Mouse (Mus musculus) cerebellum, postnatal 10 days (tissue): Measurements from ENCODE around the gene Patl2.
A peak's percentile ranks its signal among the peaks of the same experiment; 100 is the strongest.

Experiments used
- DNase-seq, 2 experiments: peaks; one replicate each; pipeline ENCODE4 v3.0.0; 2021; ENCODE audit warnings: mixed read lengths in 2 of 2

Patl2 gene

DNA sequence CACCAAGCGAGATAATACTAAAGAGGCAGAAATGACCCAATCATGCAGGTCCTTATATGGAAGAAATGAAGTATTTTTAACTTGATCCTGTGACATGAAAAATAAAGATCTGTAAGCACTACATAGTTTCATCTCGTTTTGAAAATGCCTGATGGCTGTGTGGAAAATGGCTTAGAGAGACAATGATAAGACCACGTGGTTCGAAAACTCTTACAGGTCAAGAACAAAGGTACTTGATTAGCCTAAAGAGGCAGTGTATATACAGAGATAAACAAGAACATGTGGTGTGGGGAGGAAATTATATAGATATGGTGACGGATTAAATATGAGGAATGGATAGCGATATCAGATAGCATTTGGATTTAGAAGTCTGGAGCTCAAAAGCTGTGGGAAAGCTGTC is 14.7 kb downstream of the Patl2 start:
- no peak for DNase-seq

DNA sequence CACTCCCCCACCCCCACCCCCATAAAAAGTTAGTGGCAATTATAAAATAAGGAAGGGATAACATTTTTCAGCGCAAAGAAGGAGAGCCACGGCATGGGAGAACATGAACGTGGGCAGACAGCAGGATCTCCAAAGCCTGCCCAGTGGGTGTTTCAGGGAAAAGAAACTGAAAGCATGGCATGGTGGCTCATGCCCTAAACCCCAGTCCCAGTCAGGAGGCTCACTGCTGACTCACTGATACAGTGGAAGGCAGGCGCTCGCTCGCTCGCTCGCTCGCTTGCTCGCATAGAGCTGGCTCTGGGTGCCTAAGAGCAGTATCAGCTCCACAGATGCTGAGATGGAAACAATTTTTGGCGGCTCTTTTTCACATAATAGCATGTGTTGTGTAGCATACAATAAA is 21.7 kb downstream of the Patl2 start:
- DNase-seq = no peak

DNA sequence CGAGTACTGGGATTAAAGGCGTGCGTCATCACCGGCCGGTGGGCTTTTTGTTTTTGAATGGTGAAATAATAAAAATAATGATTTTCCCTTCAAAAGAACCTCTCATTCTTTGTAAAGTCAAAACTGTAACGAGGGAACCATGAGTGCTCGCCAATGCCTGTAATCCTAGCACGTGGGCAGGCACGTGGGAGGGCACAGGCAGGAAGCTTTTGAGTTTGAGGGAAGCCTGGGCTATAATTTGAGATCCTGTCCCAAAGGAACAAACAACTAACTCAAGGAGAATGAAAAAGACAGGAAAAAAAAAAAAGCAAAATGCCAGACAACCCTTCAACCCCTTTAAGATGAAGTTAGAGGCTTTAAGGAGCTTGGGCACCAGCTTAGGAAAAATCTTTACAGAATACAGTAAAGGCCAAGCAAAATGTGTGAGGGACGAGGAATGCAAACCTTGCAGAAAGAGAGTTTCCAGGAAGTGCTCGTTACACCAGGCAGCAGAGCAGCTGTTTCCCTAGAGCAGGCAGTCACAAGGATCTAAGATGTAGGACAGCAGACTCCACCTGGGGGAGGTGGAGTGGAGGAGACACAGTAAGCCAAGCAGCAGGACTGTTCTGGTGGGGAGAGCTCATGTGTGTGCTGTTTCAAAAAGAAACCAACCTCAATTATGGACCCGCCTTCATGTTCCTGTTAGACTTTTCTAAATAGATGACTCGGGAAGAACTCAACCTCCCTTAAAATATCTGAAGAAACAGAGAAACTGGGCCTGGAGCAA is 22.4 kb downstream of the Patl2 start:
- DNase-seq = no peak

DNA sequence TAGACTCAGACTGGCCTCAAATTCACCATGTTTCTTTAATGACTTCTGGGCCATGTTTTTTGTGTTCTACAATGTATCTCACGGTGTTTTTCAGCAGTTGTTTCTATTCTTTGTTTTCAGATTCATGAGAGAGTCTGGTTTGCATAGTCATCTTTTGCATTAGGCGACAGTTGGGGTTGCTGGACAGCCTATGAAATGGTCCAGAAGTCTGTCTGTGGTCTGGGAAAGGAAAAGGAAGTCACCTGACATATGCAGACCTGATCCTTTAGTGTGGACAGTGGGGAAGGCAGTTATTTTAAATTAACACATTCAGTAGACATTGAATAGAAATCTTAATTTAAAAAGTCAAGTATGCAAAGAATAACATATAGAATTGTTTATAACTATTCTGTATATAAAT is 23.5 kb downstream of the Patl2 start:
- no peak for DNase-seq

DNA sequence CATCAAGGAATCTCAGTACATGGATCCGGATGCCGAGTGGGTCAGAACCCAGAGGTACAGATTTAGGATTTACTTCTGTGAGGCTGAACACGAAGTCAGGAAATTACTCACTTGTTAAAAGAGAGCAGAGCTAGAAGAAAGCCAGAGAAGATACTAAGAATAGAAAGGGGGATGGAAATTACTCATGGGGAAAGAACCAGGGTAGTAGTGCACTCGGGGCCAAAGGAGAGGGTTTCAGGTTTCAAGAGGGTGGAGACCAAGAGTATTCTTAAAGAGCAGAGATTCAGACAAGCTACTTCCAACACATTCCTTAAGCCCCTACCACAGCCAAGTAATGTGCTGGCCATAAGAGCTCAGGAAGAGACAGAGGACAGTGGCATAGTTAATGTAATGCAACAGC is 24.4 kb downstream of the Patl2 start:
- no peak for DNase-seq

DNA sequence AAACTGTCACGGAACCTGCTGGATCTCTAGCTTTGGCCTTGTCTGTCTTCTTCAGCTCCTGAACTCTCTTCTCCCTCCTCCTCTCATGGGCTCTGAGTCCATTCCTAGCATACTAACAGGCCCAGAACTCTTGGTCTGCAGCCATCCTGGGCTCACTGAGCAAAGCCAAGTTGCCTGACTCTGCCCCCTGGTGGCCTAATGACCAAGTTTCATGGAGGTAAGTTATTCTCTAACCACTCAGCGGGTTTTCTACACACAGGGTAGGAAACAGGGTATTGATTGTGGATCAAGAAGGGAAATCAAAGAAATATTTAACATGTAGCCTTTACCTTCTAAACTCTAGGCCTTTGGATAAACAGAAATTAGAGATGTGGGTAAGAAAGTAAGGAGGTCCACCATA is 25.3 kb downstream of the Patl2 start, which contains the start of gene Trim69:
Gene Trim69, plus strand, starts transcription at position 21 of the 400 bp plus-strand sequence.
- DNase-seq = peak; percentile 92 to 95

DNA sequence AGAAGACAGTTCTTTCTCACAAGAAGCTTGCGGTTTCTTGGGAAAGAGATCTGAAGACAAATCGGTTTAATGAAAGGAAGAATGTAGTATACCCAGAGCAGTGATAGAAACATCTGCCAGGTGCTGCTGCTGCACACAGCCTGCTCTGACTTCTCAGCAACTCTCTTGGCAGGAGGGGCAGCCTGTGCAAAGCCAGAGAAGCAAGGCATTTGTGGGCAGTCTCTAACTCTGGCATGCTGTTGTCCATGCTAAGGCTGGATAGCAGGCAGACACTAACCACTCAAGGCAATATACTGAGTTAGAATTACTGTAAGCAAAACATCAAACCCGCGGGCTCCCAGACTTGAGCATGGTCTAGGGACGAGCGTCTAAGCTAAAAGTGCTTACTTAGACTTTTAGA is 26.3 kb downstream of the Patl2 start:
- no peak for DNase-seq

DNA sequence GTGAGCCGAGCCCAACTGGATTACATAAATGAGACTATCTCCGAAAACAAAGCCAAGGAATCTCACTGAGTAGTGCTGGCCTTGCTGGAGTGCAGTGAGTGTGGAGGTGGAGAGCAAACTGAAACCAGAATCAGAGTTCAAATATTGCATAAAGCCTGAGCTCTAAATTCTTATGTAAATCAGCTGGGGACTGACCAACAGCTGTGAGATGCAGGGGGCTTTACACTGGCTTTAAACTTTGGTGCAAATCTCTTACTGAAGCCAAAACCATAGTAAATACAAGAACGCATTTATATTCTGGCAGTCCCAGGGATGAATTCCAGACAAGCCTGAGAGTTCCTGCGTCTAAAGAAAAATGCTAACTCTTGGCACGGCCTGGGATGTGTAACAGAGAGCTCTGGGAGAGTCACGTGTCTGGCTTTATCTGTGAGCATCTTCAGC is 27.6 kb downstream of the Patl2 start:
- no peak for DNase-seq

DNA sequence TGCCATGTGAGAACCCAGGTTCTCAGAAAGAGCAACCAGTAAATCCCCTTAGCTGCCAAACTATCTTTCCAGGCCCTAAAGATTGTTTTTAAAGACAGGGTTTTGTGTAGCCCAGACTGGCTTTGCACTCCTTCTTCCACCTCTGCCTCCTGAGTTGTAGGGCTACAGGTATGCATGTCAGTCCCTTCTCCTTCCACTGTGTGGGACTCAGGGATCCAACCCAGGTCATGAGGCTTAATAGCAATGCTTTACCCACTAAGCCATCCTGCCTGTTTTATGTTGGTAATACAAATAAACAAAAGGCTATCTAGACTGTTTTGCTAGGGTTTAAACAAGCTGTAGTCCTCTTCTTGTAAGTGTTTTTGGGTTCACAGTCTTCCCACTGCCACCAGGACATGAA is 28.4 kb downstream of the Patl2 start:
- no peak for DNase-seq

DNA sequence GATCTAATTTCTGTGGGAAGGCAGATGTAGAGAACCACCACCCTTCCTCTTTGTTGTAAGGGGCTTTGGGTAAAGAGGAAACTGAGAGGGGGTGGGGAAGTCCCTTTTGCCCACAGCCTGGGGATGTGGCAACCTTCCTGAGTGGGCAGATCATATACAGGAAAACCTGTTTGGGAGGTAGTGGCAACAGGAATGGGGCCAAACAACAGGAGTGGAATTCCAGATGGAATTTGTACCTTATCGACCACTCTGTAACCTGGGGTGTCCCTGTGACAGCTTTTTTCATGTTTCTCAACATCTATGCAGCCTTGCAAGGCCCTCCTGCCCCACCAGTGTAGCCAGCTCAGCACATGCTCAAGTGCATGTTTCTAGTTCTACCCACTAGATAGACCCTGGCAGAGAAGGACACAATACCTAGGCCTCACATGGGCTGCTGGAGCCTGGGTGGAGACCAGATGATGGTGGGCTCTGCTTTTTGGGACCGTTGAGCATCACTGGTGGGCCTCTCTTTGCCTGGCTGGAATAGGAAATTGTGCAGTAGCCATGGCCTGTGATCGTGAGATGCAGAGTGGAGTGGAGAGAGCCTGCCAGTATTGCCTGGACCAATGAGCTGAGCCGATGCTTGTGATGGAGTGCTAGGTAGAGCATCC is 29.8 kb downstream of the Patl2 start:
- DNase-seq = no peak

DNA sequence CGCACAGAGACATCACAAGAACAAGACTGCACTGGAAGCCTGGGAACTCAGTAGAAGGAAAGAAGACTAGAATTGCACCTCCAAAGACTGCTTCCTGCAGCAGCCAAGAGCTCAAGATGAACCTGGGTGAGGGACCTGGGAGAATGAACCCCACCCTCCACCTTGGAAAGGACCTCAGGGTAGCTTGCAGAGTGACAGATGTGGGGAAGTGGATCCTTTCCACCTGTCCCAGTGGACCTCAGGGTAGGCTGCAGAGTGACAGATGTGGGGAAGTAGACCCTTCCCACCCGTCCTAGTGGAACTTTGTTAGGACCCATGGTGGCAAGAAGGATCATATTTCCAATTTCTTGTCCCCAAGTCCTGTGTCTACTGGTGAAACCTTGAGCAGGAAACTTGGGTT is 30.7 kb downstream of the Patl2 start:
- no peak for DNase-seq

DNA sequence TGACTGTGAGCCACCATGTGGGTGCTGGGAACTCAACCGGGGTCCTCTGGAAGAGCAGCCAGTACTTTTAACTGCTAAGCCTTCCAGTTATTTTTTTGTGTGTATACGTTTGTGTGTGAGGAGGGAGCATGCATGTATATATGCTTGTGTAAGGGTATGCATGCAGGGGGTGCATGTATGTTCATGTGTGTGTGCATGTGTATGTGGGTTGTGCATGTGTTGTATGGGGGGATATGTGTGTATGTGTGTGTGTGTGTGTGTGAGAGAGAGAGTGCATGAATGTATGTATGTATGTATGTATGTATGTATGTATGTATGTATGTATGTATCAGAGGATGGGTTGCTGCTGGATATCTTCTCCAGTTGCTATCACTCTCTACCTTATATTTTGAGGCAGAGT is 31.5 kb downstream of the Patl2 start:
- no peak for DNase-seq

DNA sequence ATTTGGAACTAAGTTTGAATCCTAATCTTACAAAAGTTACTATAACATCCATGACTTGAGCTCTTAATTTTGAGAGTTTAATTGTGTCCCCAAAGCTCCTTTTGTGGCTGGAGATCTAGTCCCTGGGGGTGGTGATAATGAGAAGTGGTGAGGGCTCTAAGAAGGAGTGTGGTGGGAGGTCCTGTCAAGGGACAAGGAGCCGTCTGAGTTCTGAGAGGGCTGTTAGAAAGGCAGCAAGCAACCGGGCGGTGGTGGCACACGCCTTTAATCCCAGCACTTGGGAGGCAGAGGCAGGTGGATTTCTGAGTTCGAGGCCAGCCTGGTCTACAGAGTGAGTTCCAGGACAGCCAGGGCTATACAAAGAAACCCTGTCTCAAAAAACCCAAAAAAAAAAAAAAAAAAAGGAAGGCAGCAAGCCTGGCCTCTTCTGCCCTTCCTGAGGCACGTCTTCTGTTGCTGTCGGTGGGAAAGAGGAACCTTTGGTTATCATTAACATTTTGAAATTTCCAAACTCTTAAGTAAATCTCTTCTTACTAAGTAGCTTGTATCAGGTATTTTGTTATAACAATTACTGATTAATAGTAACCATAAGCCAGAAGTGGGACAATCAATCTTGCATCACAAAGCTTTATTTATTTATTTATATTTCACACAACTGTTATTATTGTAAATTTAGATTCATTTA is 32.2 kb downstream of the Patl2 start:
- DNase-seq = no peak

DNA sequence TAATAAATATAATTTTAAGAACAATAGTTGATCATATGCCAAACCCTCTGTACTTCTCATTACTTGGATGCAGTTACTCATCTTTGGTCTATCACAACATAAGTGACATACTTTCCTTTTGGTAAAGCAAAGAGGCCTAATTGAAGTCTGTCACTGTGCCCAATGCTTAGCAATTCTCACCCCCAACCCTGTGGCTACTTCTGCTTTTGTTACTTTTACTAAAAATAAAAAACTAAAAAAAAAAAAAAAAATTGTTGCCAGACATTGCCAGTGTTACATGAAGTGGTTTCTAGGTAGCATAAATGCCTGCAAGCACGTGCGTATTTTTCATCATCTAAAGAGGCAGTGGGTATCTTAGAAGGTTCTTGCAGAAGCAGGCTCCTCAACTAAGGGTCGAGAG is 33.1 kb downstream of the Patl2 start:
- no peak for DNase-seq

DNA sequence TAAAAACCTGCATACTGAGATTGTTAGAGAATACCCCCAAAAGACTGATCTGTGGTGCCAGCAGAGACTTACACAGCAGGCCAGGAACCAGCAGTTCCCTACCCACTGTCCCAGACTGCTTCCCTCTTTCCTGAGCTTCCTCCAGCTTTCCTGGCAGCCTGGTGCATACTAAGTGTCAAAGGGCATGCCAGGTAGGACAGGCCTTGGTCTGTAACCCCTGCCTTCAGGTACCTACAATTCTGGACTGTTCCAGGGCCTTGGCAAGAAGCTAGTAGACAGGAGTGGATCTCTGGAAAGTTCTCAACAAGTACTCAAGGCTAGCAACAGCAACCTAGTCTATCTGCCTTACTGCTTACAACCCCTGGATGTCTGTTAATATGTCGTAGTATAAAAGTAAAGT is 34.8 kb downstream of the Patl2 start:
- no peak for DNase-seq

DNA sequence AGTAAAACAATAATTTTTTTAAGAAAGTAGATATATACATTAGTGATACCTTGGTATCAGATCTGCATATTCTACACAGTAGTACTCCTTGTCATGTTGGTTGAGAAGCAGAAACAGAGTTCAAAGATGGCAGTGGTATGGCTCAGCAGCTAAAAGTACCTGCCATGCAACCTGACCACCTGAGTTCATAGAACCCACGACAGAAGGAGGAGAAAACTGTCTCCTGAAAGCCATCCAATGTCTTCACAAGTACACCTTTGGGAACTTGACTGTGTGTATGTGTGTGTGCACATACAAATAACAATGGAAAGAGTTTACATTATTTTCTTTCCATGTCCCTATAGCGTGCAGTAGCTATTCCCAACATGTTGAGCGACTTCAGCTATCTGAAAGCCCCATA is 36.3 kb downstream of the Patl2 start:
- no peak for DNase-seq

DNA sequence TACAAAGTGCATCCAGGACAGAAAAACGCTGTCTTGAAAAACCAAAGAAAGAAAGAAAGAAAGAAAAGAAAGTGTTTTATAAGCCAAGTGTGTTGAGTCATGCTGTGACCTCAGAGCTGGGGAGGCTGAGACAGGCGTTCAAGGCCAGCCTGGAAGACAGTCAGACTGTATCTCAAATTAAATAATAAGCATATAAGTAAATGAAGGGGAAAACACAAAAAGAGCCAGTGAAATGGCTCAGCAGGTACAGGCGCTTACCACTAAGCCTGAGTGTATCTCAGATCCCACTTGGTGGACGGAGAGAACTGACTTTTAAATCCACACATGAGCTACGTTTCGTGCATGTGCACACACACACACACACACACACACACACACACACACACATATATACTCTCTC is 36.7 kb downstream of the Patl2 start:
- DNase-seq = no peak

DNA sequence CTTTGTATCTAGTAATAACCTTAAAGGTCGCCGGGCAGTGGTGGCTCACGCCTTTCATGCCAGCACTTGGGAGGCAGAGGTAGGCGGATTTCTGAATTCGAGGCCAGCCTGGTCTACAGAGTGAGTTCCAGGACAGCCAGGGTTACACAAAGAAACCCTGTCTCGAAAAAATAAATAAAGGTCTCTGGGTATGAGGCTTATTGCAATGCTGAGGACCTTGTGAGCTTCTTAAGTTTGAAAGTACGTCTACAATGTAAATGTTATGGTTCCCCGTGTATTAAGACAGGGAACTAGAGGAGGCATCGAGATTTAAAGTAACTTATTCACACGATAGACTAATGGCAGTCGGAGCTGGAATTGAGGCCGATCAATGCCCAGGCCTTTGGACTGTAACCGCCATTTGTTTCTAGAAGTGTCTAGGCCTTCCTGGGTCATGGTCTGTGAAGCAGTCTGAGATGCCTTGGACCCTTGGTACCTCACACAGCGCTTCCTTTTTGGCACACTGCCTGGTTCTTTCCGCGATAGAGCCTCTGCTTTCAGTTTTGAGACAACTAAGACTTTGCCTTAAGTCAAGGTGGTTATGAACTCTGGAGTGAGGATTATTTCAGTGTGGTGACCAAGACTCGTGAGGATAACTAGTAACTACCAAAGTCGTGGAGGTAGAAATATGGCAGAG is 37.6 kb downstream of the Patl2 start:
- DNase-seq = peak; percentile 40 to 46

DNA sequence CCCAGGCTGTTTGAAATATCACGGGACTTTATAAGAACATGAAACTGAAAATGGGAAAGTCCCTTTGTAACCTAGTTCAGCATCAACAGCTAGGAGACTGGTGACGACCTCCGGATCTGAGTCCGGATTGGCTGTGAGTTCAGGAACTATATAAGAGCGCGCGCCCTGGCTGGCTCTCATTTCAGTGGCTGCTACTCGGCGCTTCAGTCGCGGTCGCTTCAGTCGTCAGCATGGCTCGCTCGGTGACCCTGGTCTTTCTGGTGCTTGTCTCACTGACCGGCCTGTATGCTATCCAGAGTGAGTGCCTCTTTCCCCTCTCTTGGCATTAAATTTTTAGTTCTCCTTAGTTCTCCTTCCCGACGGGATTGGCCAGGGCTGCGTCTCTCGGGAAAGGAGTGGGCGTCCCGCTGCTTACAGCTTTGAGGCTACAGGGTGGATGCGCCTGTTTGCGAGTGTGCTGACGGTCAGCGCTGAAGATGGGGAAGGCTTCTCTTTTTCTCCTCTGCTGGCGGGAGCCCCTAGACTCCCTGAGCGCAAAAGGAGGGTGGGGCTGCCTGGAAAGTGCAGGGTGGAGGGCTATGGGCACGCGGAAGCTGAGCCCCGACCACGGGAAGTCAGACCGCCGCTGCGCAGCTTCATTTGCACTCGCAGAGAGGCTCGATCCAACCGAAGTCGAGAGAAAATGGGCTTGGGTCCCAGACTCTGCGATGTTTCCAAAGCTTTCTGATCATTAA is 38.3 kb downstream of the Patl2 start, which contains the start of gene B2m:
Gene B2m, plus strand, starts transcription at position 179 of the 734 bp plus-strand sequence.
- DNase-seq = peak; percentile 96

DNA sequence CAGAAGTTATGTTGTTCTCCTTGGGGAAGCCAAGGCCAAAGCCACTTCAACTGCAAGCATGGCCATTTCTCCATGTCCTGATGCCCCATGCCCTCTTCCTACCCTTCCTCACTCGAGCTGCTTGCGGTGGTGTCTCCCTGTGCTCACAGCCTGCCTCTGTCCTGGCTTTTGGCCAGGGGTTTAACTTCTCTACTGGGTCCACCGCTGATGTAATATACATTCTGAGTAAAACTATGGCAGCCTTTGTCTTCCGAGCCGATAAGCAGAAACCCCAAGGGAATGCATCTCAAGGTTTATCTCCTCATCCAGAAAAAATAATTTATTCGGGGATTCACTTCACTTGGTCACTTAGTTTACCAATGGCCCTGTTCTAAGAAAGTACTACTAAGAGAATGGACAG is 39.3 kb downstream of the Patl2 start:
- DNase-seq = peak; percentile 15 to 20

DNA sequence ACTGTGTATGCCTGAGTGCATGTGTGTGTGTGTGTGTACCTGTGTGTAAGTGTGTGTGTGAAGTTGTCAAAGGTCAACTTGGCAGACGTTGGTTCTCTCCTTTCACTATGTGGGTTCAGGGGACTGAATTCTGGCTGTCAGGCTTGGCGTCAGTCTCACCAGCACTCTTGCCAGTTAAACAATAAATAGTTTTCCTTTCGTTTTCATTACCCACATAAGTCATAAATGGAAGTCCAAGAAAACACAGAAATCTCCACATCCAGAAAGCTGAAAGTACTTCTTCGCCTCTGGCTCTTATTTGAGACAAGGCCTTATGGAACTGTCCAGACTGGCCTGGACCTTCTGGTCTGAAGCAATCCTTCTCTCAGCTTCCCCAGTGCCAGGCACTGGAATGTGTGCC is 40.2 kb downstream of the Patl2 start:
- DNase-seq = no peak

DNA sequence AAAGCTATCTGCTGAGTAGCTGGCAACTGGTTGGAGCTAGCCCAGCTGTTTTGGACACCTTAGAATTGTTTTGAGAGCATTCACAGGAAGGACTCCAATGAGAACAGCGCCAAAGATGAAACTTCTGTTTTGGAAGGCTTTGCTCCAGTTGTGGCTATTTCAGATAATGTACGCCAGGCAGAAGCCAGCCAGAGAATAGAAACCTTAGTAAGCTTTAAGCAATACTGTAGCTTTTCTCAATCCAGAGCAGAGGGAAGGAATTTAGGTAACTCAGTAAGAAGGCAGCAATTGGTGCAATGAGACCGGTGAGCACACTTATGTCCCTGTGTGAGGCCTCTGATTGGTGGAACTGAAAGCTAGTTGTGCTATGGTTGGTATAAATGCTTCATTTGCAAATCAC is 42.9 kb downstream of the Patl2 start:
- DNase-seq = no peak
